Mouse (Mus musculus): ENCODE measurements around the gene Dlx1.

DNA sequence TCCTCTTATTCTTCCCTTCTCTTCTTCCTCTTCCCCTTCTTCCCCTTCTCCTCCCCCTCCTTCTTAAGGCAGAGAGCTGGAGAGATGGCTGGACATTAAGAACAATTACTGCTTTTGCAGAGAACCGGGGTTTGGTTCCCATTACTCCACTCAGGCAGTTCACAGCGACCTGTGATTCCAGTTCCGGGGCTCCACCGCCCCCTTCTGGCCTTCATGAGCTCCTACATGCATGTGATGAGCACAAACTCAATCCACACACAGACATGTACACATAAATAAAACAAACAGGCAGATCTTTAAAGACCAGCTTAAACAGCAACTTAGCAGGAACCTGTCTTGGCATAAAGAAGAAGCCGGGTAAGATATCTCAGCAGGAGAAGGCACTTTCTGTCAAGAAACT lies 28.2 kb downstream of the Dlx1 start:
- TF ChIP-seq CTCF (IDR thresholded peaks at IDR 0.05; ENCODE audit: insufficient read depth, low read length) (no peak), POLR2A (IDR thresholded peaks at IDR 0.05; ENCODE audit: borderline replicate concordance, extremely low read depth, low read depth, low read length) (no peak)

Data from lung, adult 2 months (tissue).